Comparison of ENCODE assay signal across 9 mouse cellular contexts in genomic region chr8:13614924-13615391, GRCm38 (mm10). TPM values are rescaled to one million over a fixed set of nuclear protein-coding genes. Genes with fewer than 3 reads are reported as not detected.
DNase-seq lines count a peak whose midpoint lies in the region; ATAC-seq lines count a peak whose summit lies in the region.
"Had no signal": no experiment of that assay in that cellular context is flagged by ENCODE, and none has a peak within 500 bp of the region (broad histone marks: within the 10 kb centered on the region; RNA-seq: fewer than 3 reads in every experiment).

No protein-coding gene starts in this region.

- H3K4me2 ChIP-seq in hindbrain, embryonic 16.5 days (ENCODE audit: low read length): no peak overlapping the region
- H3K4me2 ChIP-seq in hindbrain, embryonic 11.5 days (replicated peaks; ENCODE audit: low read depth, low read length): no peak overlapping the region
- no peak overlapping the region for H3K4me2 ChIP-seq in lung, embryonic 15.5 days

- H3K9ac ChIP-seq in hindbrain, embryonic 16.5 days (ENCODE audit: low read depth, low read length): no peak overlapping the region
- no peak overlapping the region for H3K9ac ChIP-seq in hindbrain, embryonic 11.5 days (ENCODE audit: low read depth, low read length)
- no peak overlapping the region for H3K9ac ChIP-seq in lung, embryonic 15.5 days

- H3K4me3 ChIP-seq in hindbrain, embryonic 16.5 days (ENCODE audit: low read length): no peak overlapping the region
- no peak overlapping the region for H3K4me3 ChIP-seq in hindbrain, embryonic 11.5 days (ENCODE audit: low read depth, low read length)
- H3K4me3 ChIP-seq in lung, embryonic 15.5 days: no peak overlapping the region

- H3K4me1 ChIP-seq in hindbrain, embryonic 16.5 days (ENCODE audit: control insufficient read depth, insufficient read depth, low read depth, low read length): no peaks in the 10 kb centered on the region
- H3K4me1 ChIP-seq in hindbrain, embryonic 11.5 days (replicated peaks; ENCODE audit: control insufficient read depth, insufficient read depth, low read length): no peaks in the 10 kb centered on the region
- 0 out of 2 replicates have a peak, but pooled peaks cover 3% of the 10 kb centered on the region for H3K4me1 ChIP-seq in lung, embryonic 15.5 days

- peak; percentile 32; the same call in 1 of the 2 replicates for ATAC-seq in hindbrain, embryonic 16.5 days
- no peak for ATAC-seq in hindbrain, embryonic 11.5 days (ENCODE audit: low FRiP score)
- no peak for ATAC-seq in lung, embryonic 15.5 days (ENCODE audit: borderline replicate concordance, extremely low read depth, low FRiP score, low TSS enrichment)

- no peaks in the 10 kb centered on the region for H3K27me3 ChIP-seq in hindbrain, embryonic 16.5 days (replicated peaks; ENCODE audit: control insufficient read depth, insufficient read depth, low read length)
- H3K27me3 ChIP-seq in hindbrain, embryonic 11.5 days (ENCODE audit: control insufficient read depth, insufficient read depth, low read length): no peaks in the 10 kb centered on the region
- H3K27me3 ChIP-seq in lung, embryonic 15.5 days: no peaks in the 10 kb centered on the region

- peaks cover 16% of the 10 kb centered on the region for H3K36me3 ChIP-seq in hindbrain, embryonic 16.5 days (ENCODE audit: control insufficient read depth, insufficient read depth, low read length)
- H3K36me3 ChIP-seq in hindbrain, embryonic 11.5 days (ENCODE audit: control insufficient read depth, insufficient read depth, low read length): no peaks in the 10 kb centered on the region; the same call in 1 of the 2 replicates
- peaks cover 23% of the 10 kb centered on the region for H3K36me3 ChIP-seq in lung, embryonic 15.5 days

- WGBS in hindbrain, embryonic 16.5 days: 43% methylated on average over 10 of the region's 10 CpGs
- 72% methylated on average over 10 of the region's 10 CpGs for whole genome bisulfite sequencing in hindbrain, embryonic 11.5 days
- 49% methylated on average over 10 of the region's 10 CpGs for WGBS in lung, embryonic 15.5 days

- no peak for DNase-seq in hindbrain, embryonic 11.5 days (ENCODE audit: low spot score)
- DNase-seq in Muller cell, postnatal 12 days (ENCODE audit: inconsistent ontology term): peak; percentile 94
- DNase-seq in heart, adult 18-20 months: peak; percentile 50 to 68
- no peak for DNase-seq in c-Kit-positive CD71-positive TER-119-positive erythroid progenitor cells, embryonic 14.5 days (ENCODE audit: low spot score)
- no peak for DNase-seq in urinary bladder, postnatal 14 days (ENCODE audit: low spot score)
- no peak for DNase-seq in frontal cortex, adult 2 months (ENCODE audit: extremely low spot score in 1 of 2, low spot score in 1 of 2)

- no peak overlapping the region for H3K27ac ChIP-seq in hindbrain, embryonic 16.5 days (ENCODE audit: low read depth, low read length)
- H3K27ac ChIP-seq in hindbrain, embryonic 11.5 days (ENCODE audit: low read depth, low read length): no peak overlapping the region
- H3K27ac ChIP-seq in lung, embryonic 15.5 days: 0 out of 2 replicates have a peak overlapping the region, but pooled peaks have one; percentile 37
- H3K27ac ChIP-seq: macrophage had no signal

- H3K9me3 ChIP-seq in hindbrain, embryonic 16.5 days (ENCODE audit: control insufficient read depth, low read length): no peaks in the 10 kb centered on the region
- no peaks in the 10 kb centered on the region for H3K9me3 ChIP-seq in hindbrain, embryonic 11.5 days (ENCODE audit: control insufficient read depth, low read length)
- H3K9me3 ChIP-seq in lung, embryonic 15.5 days: no peaks in the 10 kb centered on the region

RNA-seq across cellular contexts. Expression of gene 1700029H14Rik, which starts 52.7 kb away (rescaled TPM):
- polyA plus RNA-seq in hindbrain, embryonic 16.5 days (2015; fragmentation: Nextera tagmentation; extraction: Ambion mirVana): not detected in 2 replicates
- not detected in 2 replicates for polyA plus RNA-seq in hindbrain, embryonic 11.5 days (2014; fragmentation: Nextera tagmentation; extraction: Ambion mirVana)
- total RNA-seq in heart, adult 18-20 months (2021): not detected
- not detected in 2 replicates for polyA plus RNA-seq in lung, embryonic 15.5 days (2015; fragmentation: Nextera tagmentation; extraction: Ambion mirVana)
- 0.14 TPM in 1 of 2 replicates, not detected in the other for polyA plus RNA-seq in frontal cortex, adult 2 months (2012; rRNA removed)
- polyA plus RNA-seq: macrophage had no signal

Comparison
In these comparisons a context has a peak if more than half of its experiments do, and no peak if none do; other contexts are left out.
1. DNase-seq: peak in Muller cell, postnatal 12 days (single experiment) and heart, adult 18-20 months (2 of 2); none in hindbrain, embryonic 11.5 days (single experiment), c-Kit-positive CD71-positive TER-119-positive erythroid progenitor cells, embryonic 14.5 days (single experiment), urinary bladder, postnatal 14 days (single experiment) and frontal cortex, adult 2 months (0 of 2).